Mouse (Mus musculus): ENCODE results near the gene Tlr4.

GRCm38 (mm10) chr4:66894547-66894946 is 67.2 kb downstream of the Tlr4 start:
- no peak for TF ChIP-seq CTCF (IDR thresholded peaks at IDR 0.05; ENCODE audit: low read depth)
- no peak for TF ChIP-seq EP300 (IDR thresholded peaks at IDR 0.05; ENCODE audit: low read depth)
